Mouse (Mus musculus): ENCODE results near the gene Catsper4. TPM values are rescaled to one million over a fixed set of nuclear protein-coding genes. Genes with fewer than 3 reads are reported as not detected.

Catsper4 gene
- polyA plus RNA-seq, 1 experiment from 2014 or later, result not detected

GRCm38 (mm10) chr4:134172391-134172790 is 54.8 kb downstream of the Catsper4 start:
- H3K9ac ChIP-seq, result no peak overlapping the region
- 50% methylated on average over 3 of the region's 3 CpGs for WGBS
- H3K4me3 ChIP-seq, result no peak overlapping the region
- no peaks in the 10 kb centered on the region for H3K27me3 ChIP-seq (replicated peaks)
- no peak overlapping the region for H3K4me2 ChIP-seq
- H3K27ac ChIP-seq (ENCODE audit: poor library complexity, severe bottlenecking), result 0 out of 2 replicates have a peak overlapping the region, but pooled peaks have one; percentile 21
- ATAC-seq (ENCODE audit: insufficient number of reproducible peaks, low FRiP score), result no peak
- H3K36me3 ChIP-seq, result peaks cover 23% of the 10 kb centered on the region
- H3K9me3 ChIP-seq (replicated peaks), result no peaks in the 10 kb centered on the region
- peaks cover 15% of the 10 kb centered on the region for H3K4me1 ChIP-seq (replicated peaks)

- Histone ChIP-seq H3K4me2 (no peak overlapping the region), H3K4me3 (no peak overlapping the region), H3K36me3 (peaks cover 21% of the 10 kb centered on the region), H3K9ac (no peak overlapping the region), H3K27me3 (replicated peaks) (no peaks in the 10 kb centered on the region), H3K9me3 (replicated peaks) (no peaks in the 10 kb centered on the region), H3K4me1 (replicated peaks) (peaks cover 25% of the 10 kb centered on the region), H3K27ac (ENCODE audit: poor library complexity, severe bottlenecking) (no peak overlapping the region)
- ATAC-seq (ENCODE audit: insufficient number of reproducible peaks, low FRiP score), result no peak
- 87% methylated on average over 3 of the region's 3 CpGs for WGBS
These were observed 60.3 kb downstream of the Catsper4 start for GRCm38 (mm10) chr4:134166906-134167305.

- H3K36me3 ChIP-seq, result peaks cover 14% of the 10 kb centered on the region
- peaks cover 18% of the 10 kb centered on the region for H3K4me1 ChIP-seq (replicated peaks)
- no peak overlapping the region for H3K9ac ChIP-seq
- H3K27ac ChIP-seq (ENCODE audit: poor library complexity, severe bottlenecking), result no peak overlapping the region
- H3K27me3 ChIP-seq (replicated peaks), result no peaks in the 10 kb centered on the region
- no peak overlapping the region for H3K4me3 ChIP-seq
- no peak for ATAC-seq (ENCODE audit: insufficient number of reproducible peaks, low FRiP score)
- 76% methylated on average over 3 of the region's 3 CpGs for WGBS
- H3K4me2 ChIP-seq, result no peak overlapping the region
- H3K9me3 ChIP-seq (replicated peaks), result no peaks in the 10 kb centered on the region
These were observed 61.4 kb downstream of the Catsper4 start for GRCm38 (mm10) chr4:134165548-134166465.

DNA sequence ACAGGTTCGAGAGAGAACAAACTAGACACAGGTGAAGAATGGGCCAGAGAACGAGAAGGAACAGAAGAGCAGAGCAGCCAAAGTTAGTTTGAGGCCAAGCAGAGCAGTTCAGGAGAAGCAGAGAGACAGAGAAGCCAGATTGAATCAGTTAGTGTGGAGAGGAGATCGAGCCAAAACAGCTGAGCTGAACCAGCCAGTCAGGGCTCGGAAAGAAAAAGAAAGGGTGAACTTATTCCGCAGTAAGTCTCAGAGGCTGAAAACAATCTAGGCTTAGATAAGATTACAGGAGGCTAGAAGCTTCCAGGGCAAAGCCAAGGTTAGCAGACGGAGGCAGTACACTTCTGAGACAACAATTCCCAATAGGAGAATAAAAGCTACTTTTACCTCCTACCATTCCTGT is 62.2 kb downstream of the Catsper4 start:
- H3K4me3 ChIP-seq, result no peak overlapping the region
- peaks cover 18% of the 10 kb centered on the region for H3K4me1 ChIP-seq (replicated peaks)
- H3K27me3 ChIP-seq (replicated peaks), result no peaks in the 10 kb centered on the region
- WGBS, result 17% methylated on average over 6 of the region's 6 CpGs
- peak overlapping the region; percentile 71 for H3K27ac ChIP-seq (ENCODE audit: poor library complexity, severe bottlenecking)
- H3K9ac ChIP-seq, result no peak overlapping the region
- H3K9me3 ChIP-seq (replicated peaks), result no peaks in the 10 kb centered on the region
- H3K36me3 ChIP-seq, result peaks cover 14% of the 10 kb centered on the region
- peak overlapping the region; percentile 13 for H3K4me2 ChIP-seq
- ATAC-seq (ENCODE audit: insufficient number of reproducible peaks, low FRiP score), result peak; percentile 33; the same call in 1 of the 2 replicates

DNA sequence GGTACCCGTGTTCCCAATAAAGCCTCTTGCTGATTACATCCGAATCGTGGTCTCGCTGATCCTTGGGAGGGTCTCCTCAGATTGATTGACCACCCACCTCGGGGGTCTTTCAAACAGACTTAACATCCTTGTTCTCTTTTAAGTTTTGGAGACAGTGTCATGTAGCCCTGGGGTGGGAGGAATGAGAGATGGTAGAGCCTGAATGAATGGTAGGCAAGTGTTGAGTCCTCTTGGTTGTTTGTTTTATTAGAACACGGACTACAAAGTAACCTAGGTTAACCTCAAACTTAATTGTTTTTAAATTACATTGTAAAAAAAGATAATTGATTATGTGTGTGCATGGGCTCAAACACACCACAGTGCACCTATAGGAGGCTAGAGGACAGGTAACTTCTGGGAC is 62.6 kb downstream of the Catsper4 start:
- Histone ChIP-seq H3K27me3 (replicated peaks) (no peaks in the 10 kb centered on the region), H3K9me3 (replicated peaks) (no peaks in the 10 kb centered on the region), H3K4me2 (peak overlapping the region; percentile 13; the same call in 1 of the 2 replicates), H3K4me3 (no peak overlapping the region), H3K4me1 (replicated peaks) (peaks cover 18% of the 10 kb centered on the region), H3K9ac (no peak overlapping the region), H3K27ac (ENCODE audit: poor library complexity, severe bottlenecking) (peak overlapping the region; percentile 71), H3K36me3 (peaks cover 14% of the 10 kb centered on the region)
- WGBS, result 89% methylated on average over 5 of the region's 6 CpGs
- ATAC-seq (ENCODE audit: insufficient number of reproducible peaks, low FRiP score), result no peak

Other genes starting within 250 kb of the Catsper4 start
- 30.5 and 33.3 TPM in 2 replicates for gene Dhdds, start 226.5 kb downstream of the Catsper4 start, polyA plus RNA-seq (2016; fragmentation: Nextera tagmentation; extraction: Ambion mirVana)
- gene Lin28a, start 208.5 kb downstream of the Catsper4 start, polyA plus RNA-seq (2016; fragmentation: Nextera tagmentation; extraction: Ambion mirVana), result 0.64 and 0.99 TPM in 2 replicates
- not detected in 2 replicates for gene Zfp683, start 173.5 kb downstream of the Catsper4 start, polyA plus RNA-seq (2016; fragmentation: Nextera tagmentation; extraction: Ambion mirVana)
- gene Crybg2, start 166.6 kb downstream of the Catsper4 start, polyA plus RNA-seq (2016; fragmentation: Nextera tagmentation; extraction: Ambion mirVana), result 0.41 and 0.51 TPM in 2 replicates
- 4.3 and 5.7 TPM in 2 replicates for gene Cd52, start 132.3 kb downstream of the Catsper4 start, polyA plus RNA-seq (2016; fragmentation: Nextera tagmentation; extraction: Ambion mirVana)
- gene Ubxn11, start 124.8 kb downstream of the Catsper4 start, polyA plus RNA-seq (2016; fragmentation: Nextera tagmentation; extraction: Ambion mirVana), result 2.2 and 2.7 TPM in 2 replicates
- gene Sh3bgrl3, start 98.6 kb downstream of the Catsper4 start, polyA plus RNA-seq (2016; fragmentation: Nextera tagmentation; extraction: Ambion mirVana), result 179 and 190 TPM in 2 replicates
- 29.5 and 30.1 TPM in 2 replicates for gene Cep85, start 40.3 kb downstream of the Catsper4 start, polyA plus RNA-seq (2016; fragmentation: Nextera tagmentation; extraction: Ambion mirVana)
- gene Gm7534, start 24.4 kb downstream of the Catsper4 start, polyA plus RNA-seq (2016; fragmentation: Nextera tagmentation; extraction: Ambion mirVana), result not detected in 2 replicates
- gene Cnksr1, start 11.0 kb upstream of the Catsper4 start, polyA plus RNA-seq (2016; fragmentation: Nextera tagmentation; extraction: Ambion mirVana), result 0.61 and 1.4 TPM in 2 replicates
- 0.23 and 0.51 TPM in 2 replicates for gene E130218I03Rik, start 16.3 kb upstream of the Catsper4 start, polyA plus RNA-seq (2016; fragmentation: Nextera tagmentation; extraction: Ambion mirVana)
- 11.2 and 12.3 TPM in 2 replicates for gene Zfp593, start 18.2 kb upstream of the Catsper4 start, polyA plus RNA-seq (2016; fragmentation: Nextera tagmentation; extraction: Ambion mirVana)
- not detected in 2 replicates for gene Gm30191, start 19.6 kb upstream of the Catsper4 start, polyA plus RNA-seq (2016; fragmentation: Nextera tagmentation; extraction: Ambion mirVana)
- 4.5 TPM in 2 replicates for gene Grrp1, start 26.7 kb upstream of the Catsper4 start, polyA plus RNA-seq (2016; fragmentation: Nextera tagmentation; extraction: Ambion mirVana)
- gene Pdik1l, start 60.5 kb upstream of the Catsper4 start, polyA plus RNA-seq (2016; fragmentation: Nextera tagmentation; extraction: Ambion mirVana), result 14.9 and 18.1 TPM in 2 replicates
- 90.7 and 93.9 TPM in 2 replicates for gene Trim63, start 87.7 kb upstream of the Catsper4 start, polyA plus RNA-seq (2016; fragmentation: Nextera tagmentation; extraction: Ambion mirVana)
- gene Slc30a2, start 115.8 kb upstream of the Catsper4 start, polyA plus RNA-seq (2016; fragmentation: Nextera tagmentation; extraction: Ambion mirVana), result 0.42 and 0.44 TPM in 2 replicates
- gene Extl1, start 156.5 kb upstream of the Catsper4 start, polyA plus RNA-seq (2016; fragmentation: Nextera tagmentation; extraction: Ambion mirVana), result 3.1 TPM in 2 replicates
- 10.1 and 10.7 TPM in 2 replicates for gene Pafah2, start 168.9 kb upstream of the Catsper4 start, polyA plus RNA-seq (2016; fragmentation: Nextera tagmentation; extraction: Ambion mirVana)
- gene Stmn1, start 240.9 kb upstream of the Catsper4 start, polyA plus RNA-seq (2016; fragmentation: Nextera tagmentation; extraction: Ambion mirVana), result 924 and 950 TPM in 2 replicates